Mouse (Mus musculus) heart, adult 18-20 months (tissue): ENCODE results near the gene Tmprss6. TPM values are rescaled to one million over a fixed set of nuclear protein-coding genes. Genes with fewer than 3 reads are reported as not detected.

Experiments used
- DNase-seq, 2 experiments: peaks; one replicate each; pipeline ENCODE4 v3.0.0; 2021 to 2022; ENCODE audit warnings: mixed read lengths in 1 of 2
- total RNA-seq, 2 experiments: library from RNA; stranded (reverse); gene quantifications; 2 replicates each; pipeline ENCODE4 v1.2.3; 2021

Gene Tmprss6
- total RNA-seq, 2 experiments from 2014 or later = not detected

- peak; percentile 42 to 52 for DNase-seq
Measured at GRCm38 (mm10) chr15:78447121-78447520, 21.3 kb downstream of the Tmprss6 start.

DNA sequence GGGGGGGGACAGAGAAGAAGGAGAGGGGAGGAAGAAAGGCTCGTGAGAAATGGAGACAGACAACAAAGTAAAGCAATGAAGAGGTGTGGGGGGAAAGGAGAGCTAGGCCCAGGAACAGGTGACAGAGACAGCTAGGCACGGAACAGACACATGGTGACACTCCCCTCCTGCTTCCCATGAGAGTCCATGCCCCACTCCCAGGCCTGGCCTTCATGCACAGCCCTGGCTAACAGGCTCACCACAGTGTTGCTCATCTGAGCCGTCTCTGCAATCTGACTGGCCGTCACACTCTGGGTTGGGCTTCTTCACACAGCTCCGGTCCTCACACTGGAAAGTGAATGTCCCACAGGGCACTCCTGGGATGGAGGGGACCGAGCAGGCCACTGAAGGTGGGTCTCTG lies 24.6 kb downstream of the Tmprss6 start:
- DNase-seq = no peak

GRCm38 (mm10) chr15:78442231-78442630 lies 26.2 kb downstream of the Tmprss6 start:
- no peak for DNase-seq

GRCm38 (mm10) chr15:78438973-78439372 lies 29.5 kb downstream of the Tmprss6 start:
- no peak for DNase-seq

GRCm38 (mm10) chr15:78438505-78438904 lies 29.9 kb downstream of the Tmprss6 start:
- DNase-seq = no peak

DNA sequence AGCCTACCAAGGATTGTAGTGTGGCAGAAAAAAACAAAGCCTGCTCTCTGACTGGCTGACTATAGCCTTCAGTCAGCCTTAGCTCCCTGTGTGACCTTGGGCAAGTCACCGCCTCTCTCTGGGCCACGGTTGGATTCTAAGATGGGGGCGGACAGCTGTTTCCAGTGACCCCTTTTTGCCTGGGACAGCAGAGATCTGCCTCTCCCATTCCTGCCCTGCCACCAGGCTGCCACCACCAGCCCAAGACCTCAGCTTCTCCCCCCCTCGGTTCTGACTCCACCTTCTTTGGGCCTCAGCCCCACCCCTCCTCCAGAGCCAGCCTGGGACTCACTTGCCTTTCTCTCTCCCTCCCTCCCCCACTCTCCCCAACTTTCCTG lies 30.4 kb downstream of the Tmprss6 start:
- no peak for DNase-seq

DNA sequence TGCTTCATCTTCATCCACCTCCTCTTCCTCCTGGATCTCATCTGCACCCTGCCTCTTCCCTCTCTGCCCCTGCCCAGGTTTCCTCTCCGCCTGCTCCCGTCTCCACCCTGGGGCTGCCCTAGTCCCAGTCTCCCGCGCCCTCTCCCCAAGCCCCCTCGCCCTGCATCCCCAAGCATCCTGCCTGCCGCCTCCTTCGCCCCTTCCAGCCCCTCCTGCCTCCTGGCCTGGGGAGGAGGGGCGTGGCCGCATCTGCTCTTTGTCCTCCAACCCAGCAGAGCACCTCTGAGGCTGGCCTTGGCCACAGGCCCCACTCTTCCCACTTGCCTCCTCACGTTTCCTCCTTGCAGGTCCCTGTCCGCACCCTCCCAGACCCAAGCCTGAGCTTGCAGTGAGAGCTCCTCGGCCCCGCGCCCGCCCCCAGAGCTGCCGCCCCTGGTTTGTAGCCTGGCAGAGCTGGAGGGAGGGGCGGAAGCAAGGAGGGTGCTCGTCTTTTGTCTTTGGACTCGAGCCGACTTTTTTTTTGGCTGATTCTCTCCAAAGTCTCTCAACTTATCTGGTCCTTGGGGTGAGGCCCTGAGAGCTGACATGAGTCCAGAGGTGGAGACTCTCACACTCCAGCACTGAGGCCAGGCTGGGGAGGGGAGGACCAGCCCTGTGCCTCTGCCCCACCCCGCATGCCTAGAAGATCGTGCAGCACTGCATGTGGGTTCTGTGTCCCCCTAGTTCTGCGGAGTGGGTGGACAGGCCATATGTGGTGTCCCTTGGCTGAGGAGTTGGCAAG lies 31.0 kb downstream of the Tmprss6 start:
- peak; percentile 75 to 84 for DNase-seq

DNA sequence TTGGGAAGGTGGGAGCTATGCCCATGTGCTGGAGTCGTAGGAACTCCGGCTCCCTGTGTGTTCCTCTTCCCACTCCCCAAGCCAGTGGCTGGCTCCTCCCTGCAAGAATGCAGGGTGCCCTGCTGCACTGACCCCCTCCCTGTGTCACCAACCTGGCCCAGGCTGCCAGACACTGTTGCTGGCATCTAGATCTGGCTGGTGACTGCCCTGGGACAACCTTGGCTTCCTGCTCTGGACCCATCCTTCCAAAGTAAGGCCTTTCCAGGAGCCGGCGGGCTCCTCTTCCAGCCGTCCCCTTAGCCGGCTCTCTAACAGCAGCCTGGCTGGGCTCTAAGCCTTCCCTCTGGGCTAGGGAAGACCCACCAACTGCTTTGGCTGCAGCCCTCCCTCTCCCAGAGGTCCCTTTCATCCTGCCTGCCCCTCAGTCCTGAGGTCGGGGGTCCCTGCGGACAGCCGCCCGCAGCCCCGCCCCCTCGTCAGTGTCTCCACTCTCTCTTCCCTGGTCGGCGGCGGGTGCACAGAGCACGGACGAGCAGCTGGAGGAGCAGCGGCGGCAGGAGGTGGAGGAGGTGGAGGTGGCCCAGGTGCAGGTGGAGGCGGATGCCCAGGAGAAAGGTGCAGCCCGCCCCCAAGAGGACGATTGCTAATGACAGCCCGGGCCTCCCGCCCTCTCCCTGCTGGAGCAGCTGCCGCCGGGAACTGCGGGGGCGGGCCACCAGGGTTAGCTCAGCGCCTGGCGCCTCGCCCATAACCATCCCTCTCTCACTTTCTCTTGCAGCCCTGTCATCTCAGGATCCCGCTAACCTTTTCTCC lies 31.8 kb downstream of the Tmprss6 start:
- peak; percentile 88 to 91 for DNase-seq

GRCm38 (mm10) chr15:78435681-78436080 lies 32.8 kb downstream of the Tmprss6 start:
- DNase-seq = no peak

- DNase-seq = peak in 1 of 2 experiments; percentile 41
Measured at GRCm38 (mm10) chr15:78434896-78435520, 33.4 kb downstream of the Tmprss6 start.

GRCm38 (mm10) chr15:78431541-78432121 lies 36.8 kb downstream of the Tmprss6 start:
- no peak for DNase-seq

- DNase-seq = no peak
Measured at GRCm38 (mm10) chr15:78430874-78431273, 37.6 kb downstream of the Tmprss6 start.

- DNase-seq = peak; percentile 29 to 64
Measured at GRCm38 (mm10) chr15:78429871-78430622, 38.4 kb downstream of the Tmprss6 start.

- DNase-seq = no peak
Measured at GRCm38 (mm10) chr15:78429139-78429459, 39.3 kb downstream of the Tmprss6 start.

DNA sequence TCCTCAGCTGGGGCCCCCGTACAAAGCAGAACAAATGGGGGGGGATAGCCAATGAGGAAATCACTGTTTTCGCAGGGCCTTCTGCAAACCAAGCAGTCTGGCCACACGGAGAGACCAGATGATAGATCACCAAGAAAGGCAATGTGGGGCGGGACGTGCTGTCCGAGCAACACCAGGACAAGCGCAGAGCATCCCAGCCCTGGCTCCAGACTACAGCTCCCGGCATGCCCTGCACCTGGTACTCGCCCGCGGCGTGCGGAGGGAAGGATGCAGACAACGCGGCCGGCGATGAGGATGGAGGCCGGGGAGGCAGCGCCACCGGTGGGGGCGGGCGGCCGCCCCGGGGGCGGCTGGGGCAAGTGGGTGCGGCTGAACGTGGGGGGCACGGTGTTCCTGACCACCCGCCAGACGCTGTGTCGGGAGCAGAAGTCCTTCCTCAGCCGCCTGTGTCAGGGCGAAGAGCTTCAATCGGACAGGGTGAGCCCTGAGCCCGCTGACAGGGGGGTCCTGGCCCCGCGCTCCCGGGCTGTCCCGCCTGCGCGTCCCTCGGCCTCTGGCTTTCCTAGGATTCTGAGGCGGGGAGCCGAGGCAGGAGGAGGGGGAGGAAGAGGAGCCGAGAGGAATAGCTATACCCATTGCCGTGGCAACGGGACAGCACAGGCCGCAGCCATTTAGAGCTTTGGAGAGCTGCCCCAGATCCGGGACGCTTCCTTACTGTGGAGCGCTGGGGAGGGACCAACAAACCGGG lies 39.9 kb downstream of the Tmprss6 start, which contains the start of gene Kctd17:
Kctd17 (plus strand) TSS at position 174 of the 748 bp plus-strand sequence.
- DNase-seq = peak; percentile 76 to 84

DNA sequence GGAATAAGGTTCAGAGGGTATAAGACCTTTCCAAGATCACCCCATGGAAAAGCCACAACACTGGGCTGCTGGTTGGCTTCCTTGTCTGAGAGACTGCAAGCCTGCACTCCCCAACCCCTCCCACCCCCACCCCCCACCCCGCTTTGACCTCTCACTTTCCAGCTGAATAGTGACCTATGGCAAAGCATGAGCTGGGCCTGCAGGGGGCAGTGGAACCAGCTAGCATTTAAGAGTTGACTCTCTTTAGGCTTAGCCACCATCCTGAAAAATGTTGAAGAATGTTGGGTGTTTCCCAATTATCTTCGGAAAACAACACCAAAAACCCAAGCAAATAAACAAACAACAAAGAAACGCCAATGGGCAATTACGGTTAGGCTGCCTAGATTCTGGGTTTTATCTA lies 43.2 kb downstream of the Tmprss6 start:
- DNase-seq = no peak

- DNase-seq = no peak
Measured at GRCm38 (mm10) chr15:78424507-78424906, 43.9 kb downstream of the Tmprss6 start.

DNA sequence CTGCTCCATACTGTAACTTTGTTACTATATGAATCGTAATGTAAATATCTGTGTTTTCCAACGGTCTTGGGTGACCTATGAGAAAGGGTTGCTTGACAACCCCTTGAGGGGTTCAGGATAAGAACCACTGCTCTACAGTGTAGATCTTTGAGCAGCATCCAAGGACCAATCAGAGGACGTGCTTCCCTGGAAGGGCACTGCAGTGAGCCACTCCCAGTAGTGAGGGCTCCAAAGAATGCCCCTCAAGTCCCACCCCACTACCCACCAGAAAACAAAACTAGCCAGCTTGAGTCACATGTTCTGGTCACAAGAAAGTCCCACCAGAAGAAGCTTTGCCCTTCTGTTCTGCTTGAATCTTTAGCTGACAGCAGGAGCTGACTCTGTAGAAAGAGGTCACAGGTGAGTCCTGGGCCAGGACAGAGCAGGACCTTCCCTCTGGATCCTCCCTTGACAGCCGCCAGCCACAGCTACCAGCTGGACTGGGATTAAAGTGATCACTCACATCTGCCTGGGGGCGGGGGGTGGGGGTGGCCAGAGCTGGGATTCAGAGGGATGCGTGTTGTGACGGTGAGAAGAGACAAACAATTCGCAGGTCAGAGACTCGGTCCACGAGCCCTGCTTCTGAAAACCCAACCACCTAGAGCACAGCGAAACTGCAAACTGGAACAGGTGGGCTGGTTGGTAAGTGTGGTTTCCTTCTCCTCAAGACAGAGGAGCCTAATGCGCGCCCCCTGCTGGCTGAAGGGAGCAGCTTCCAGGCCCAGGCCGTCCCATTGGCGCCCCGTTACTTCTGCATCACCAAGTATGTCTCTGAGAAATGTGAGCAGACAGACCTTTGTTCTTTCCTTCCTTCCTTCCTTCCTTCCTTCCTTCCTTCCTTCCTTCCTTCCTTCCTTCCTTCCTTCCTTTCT lies 46.1 kb downstream of the Tmprss6 start:
- DNase-seq = peak; percentile 71 to 89

DNA sequence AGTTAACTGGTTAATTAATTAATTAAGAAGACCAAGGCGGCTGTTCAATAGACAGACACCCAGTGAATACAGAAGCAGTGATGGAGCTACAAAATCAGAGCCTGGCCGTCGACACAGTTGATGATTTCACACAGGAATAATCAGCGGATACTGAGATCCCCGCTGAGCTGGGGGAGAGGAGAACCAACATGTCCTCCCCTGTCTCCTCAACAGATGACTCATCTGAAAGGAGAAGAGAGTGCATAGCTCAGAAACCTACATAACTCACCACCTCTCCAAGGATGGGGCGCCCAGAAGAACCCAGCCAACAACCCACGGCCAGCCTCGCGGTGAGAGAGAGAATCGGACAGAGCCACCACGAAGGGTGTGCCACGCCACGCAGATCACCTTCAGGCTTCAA lies 48.0 kb downstream of the Tmprss6 start:
- DNase-seq = no peak

GRCm38 (mm10) chr15:78416937-78417336 lies 51.5 kb downstream of the Tmprss6 start:
- DNase-seq = no peak
